Mouse (Mus musculus) lung, postnatal 0 days (tissue): ENCODE measurements around the gene Vps45. TPM values are rescaled to one million over a fixed set of nuclear protein-coding genes. Genes with fewer than 3 reads are reported as not detected.

ENCODE experiments used
- ATAC-seq: fragments of 200-750 bp; cut with Nextera tagmentation; 2 replicates; pipeline ENCODE4 v1.8.0; 2017; ENCODE audit warnings: moderate library complexity
- DNase-seq: peaks from one replicate; pipeline ENCODE4 v3.0.0-alpha.2; 2016; ENCODE audit warnings: low spot score
- H3K27ac ChIP-seq: fragments of 300-500 bp; sonication (generic); 2 replicates; pipeline ENCODE4 v1.5.1; 2014; ENCODE audit warnings: antibody characterized with exemption, mild to moderate bottlenecking, low read length, mixed read lengths
- H3K27me3 ChIP-seq: fragments of 300-500 bp; sonication (generic); replicated peaks from 2 replicates; pipeline ENCODE4 v1.6.1; 2014; ENCODE audit warnings: low read length, mixed read lengths; ENCODE audit not compliant: insufficient read depth
- H3K36me3 ChIP-seq: fragments of 300-500 bp; sonication (generic); 2 replicates; pipeline ENCODE4 v1.6.1; 2014; ENCODE audit warnings: low read length, mixed read lengths; ENCODE audit not compliant: insufficient read depth
- H3K4me1 ChIP-seq: fragments of 300-500 bp; sonication (generic); 2 replicates; pipeline ENCODE4 v1.6.1; 2014; ENCODE audit warnings: antibody characterized with exemption, low read depth, low read length, mixed read lengths; ENCODE audit not compliant: insufficient read depth
- H3K4me2 ChIP-seq: fragments of 300-500 bp; sonication (generic); replicated peaks from 2 replicates; pipeline ENCODE4 v1.6.1; 2014; ENCODE audit warnings: low read depth, mild to moderate bottlenecking, low read length, moderate library complexity, mixed read lengths
- H3K4me3 ChIP-seq: fragments of 300-500 bp; sonication (generic); 2 replicates; pipeline ENCODE4 v1.5.1; 2014; ENCODE audit warnings: low read depth, low read length
- H3K9ac ChIP-seq: fragments of 300-500 bp; sonication (generic); replicated peaks from 2 replicates; pipeline ENCODE4 v1.6.1; 2014; ENCODE audit warnings: low read depth, mild to moderate bottlenecking
- H3K9me3 ChIP-seq: fragments of 300-500 bp; sonication (generic); 2 replicates; pipeline ENCODE4 v1.6.1; 2016; ENCODE audit warnings: low read length, mixed read lengths
- CTCF ChIP-seq: IDR thresholded peaks from 2 replicates; pipeline ENCODE4 v1.5.1; 2016; ENCODE audit warnings: antibody characterized with exemption, mild to moderate bottlenecking
- EP300 ChIP-seq: IDR thresholded peaks from 2 replicates; pipeline ENCODE4 v1.6.1; 2016; ENCODE audit warnings: antibody characterized with exemption, mild to moderate bottlenecking, control low read depth
- WGBS: fragments of 180-500 bp; shearing (Covaris S2); extraction: QIAGEN DNeasy Blood & Tissue Kit; methylation state at CpG from one replicate; pipeline ENCODE4 v1.1.7; 2014; 5-methylcytosine and 5-hydroxymethylcytosine counted together
- polyA plus RNA-seq: library from polyadenylated mRNA; unstranded; fragments of >200 nt; fragmentation: Nextera tagmentation; extraction: Ambion mirVana; gene quantifications from 2 replicates; pipeline ENCODE4 v1.2.1, GENCODE M21; 2015

Gene Vps45
- polyA plus RNA-seq, 1 experiment from 2014 or later, result 32.8 TPM

DNA sequence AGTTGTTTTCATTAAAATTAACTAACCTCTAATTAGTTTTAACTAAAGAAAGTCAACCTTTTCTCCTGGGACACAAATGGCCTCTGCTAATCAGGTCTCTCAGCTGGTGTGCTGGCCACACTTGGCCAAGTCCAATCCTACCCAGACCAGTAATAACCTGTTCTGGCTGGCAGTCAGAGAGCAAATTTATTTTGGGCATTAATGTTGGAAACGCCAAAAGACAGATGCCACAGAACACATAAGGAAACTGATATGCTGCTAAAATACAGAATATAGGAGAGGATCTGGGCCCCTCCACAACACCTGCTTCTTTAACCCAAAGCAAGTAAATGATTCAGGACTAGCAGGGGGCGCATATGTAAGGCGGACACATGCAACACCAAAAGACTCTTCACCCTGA is 28.9 kb downstream of the Vps45 start:
- Histone ChIP-seq H3K27me3 (no peaks in the 10 kb centered on the region), H3K4me2 (no peak overlapping the region), H3K4me3 (no peak overlapping the region), H3K36me3 (peaks cover 6% of the 10 kb centered on the region; the same call in 1 of the 2 replicates), H3K27ac (no peak overlapping the region), H3K4me1 (no peaks in the 10 kb centered on the region), H3K9me3 (no peaks in the 10 kb centered on the region), H3K9ac (no peak overlapping the region)
- DNase-seq (no peak), ATAC-seq (no peak)
- TF ChIP-seq CTCF, result no peak
- TF ChIP-seq EP300, result no peak
- 95% methylated on average over 3 of the region's 3 CpGs for WGBS

- no peak overlapping the region for H3K27ac ChIP-seq
- no peak overlapping the region for H3K4me3 ChIP-seq
- no peaks in the 10 kb centered on the region; the same call in 1 of the 2 replicates for H3K36me3 ChIP-seq
- no peaks in the 10 kb centered on the region for H3K27me3 ChIP-seq
- H3K4me2 ChIP-seq, result no peak overlapping the region
- no peak overlapping the region for H3K9ac ChIP-seq
- no peak for TF ChIP-seq CTCF
- TF ChIP-seq EP300, result no peak
- H3K9me3 ChIP-seq, result no peaks in the 10 kb centered on the region
- 58% methylated on average over 1 of the region's 1 CpGs for WGBS
- DNase-seq (peak; percentile 46), ATAC-seq (peak; percentile 33)
- H3K4me1 ChIP-seq, result no peaks in the 10 kb centered on the region
These were observed 30.4 kb downstream of the Vps45 start for GRCm38 (mm10) chr3:96027875-96028274.

- H3K9me3 ChIP-seq, result no peaks in the 10 kb centered on the region
- no peaks in the 10 kb centered on the region for H3K4me1 ChIP-seq
- H3K27me3 ChIP-seq, result no peaks in the 10 kb centered on the region
- no peak overlapping the region for H3K27ac ChIP-seq
- ATAC-seq (no peak), DNase-seq (no peak)
- no peak overlapping the region for H3K4me3 ChIP-seq
- no peaks in the 10 kb centered on the region for H3K36me3 ChIP-seq
- no peak overlapping the region for H3K9ac ChIP-seq
- 74% methylated on average over 1 of the region's 1 CpGs for WGBS
- TF ChIP-seq CTCF, result no peak
- no peak for TF ChIP-seq EP300
- H3K4me2 ChIP-seq, result no peak overlapping the region
These were observed 31.1 kb downstream of the Vps45 start for GRCm38 (mm10) chr3:96027145-96027544.

DNA sequence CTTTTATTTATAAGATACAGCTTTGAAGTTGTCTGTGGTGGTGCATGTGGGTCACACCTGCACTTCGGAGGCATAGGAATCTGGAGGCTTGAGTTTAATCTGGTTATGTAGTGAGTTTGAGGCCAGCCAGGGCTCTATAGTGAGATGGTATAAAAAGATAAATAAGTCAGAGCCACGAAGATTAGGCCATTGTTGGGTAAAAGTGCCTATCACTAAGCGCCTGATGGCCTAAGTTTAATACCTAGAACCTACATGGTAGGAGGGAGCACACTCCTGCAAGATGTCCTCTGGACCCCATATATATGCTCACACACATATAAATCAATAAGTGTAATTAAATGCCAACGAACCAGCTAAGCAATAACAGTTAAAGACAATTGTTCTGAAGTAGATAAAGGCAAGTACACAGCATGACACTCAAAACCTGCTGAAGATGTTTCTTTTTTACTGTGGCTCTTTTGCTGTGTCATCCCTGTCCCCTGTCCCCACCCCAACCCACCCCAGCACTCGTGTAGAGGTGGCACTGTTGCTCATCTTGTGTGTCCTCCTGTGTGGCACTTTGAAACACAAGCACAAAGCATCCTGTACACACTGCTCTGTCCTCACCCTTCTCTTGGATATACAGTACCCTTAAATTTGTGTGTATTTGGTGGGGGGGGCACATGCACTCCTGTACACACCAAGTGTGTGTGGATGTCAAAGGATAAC is 36.7 kb downstream of the Vps45 start:
- no peaks in the 10 kb centered on the region for H3K4me1 ChIP-seq
- whole genome bisulfite sequencing, result 65% methylated on average over 5 of the region's 5 CpGs
- H3K4me3 ChIP-seq, result no peak overlapping the region
- no peak overlapping the region for H3K4me2 ChIP-seq
- H3K27ac ChIP-seq, result no peak overlapping the region
- H3K27me3 ChIP-seq, result no peaks in the 10 kb centered on the region
- H3K36me3 ChIP-seq, result no peaks in the 10 kb centered on the region
- ATAC-seq (no peak), DNase-seq (no peak)
- no peak overlapping the region for H3K9ac ChIP-seq
- TF ChIP-seq CTCF, result no peak
- no peak for TF ChIP-seq EP300
- H3K9me3 ChIP-seq, result no peaks in the 10 kb centered on the region

DNA sequence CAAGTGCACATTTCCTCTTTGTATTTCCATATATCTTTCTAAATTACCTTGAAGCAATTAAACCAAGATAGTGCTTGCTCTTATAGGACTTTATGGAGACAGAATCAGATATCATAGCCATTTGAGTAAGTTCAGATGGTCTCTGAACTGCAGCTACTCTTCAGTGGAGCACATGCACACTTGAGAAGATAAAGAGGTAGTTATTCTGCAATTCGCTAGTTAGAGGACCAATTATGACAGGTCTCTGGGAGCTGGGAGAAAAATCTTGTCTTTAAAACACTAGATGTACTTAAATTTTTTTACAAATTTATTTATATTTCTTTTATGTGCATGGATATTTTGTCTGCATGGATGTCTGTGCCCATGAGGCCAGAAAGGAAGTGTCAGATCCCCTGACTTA is 37.5 kb downstream of the Vps45 start:
- no peaks in the 10 kb centered on the region for H3K36me3 ChIP-seq
- ATAC-seq (no peak), DNase-seq (no peak)
- H3K4me3 ChIP-seq, result no peak overlapping the region
- no peak overlapping the region for H3K4me2 ChIP-seq
- no peak overlapping the region for H3K27ac ChIP-seq
- H3K4me1 ChIP-seq, result no peaks in the 10 kb centered on the region
- no peaks in the 10 kb centered on the region for H3K9me3 ChIP-seq
- H3K27me3 ChIP-seq, result no peaks in the 10 kb centered on the region
- no peak overlapping the region for H3K9ac ChIP-seq
- WGBS, result 76% methylated on average over 1 of the region's 1 CpGs
- TF ChIP-seq EP300 (no peak), CTCF (no peak)

GRCm38 (mm10) chr3:96017461-96017860 is 40.8 kb downstream of the Vps45 start:
- no peak overlapping the region for H3K27ac ChIP-seq
- 53% methylated on average over 5 of the region's 5 CpGs for WGBS
- H3K9ac ChIP-seq, result no peak overlapping the region
- H3K27me3 ChIP-seq, result no peaks in the 10 kb centered on the region
- H3K4me2 ChIP-seq, result no peak overlapping the region
- no peaks in the 10 kb centered on the region for H3K9me3 ChIP-seq
- no peak for TF ChIP-seq CTCF
- no peak; the same call in 1 of the 2 replicates for TF ChIP-seq EP300
- no peaks in the 10 kb centered on the region for H3K36me3 ChIP-seq
- ATAC-seq (peak; percentile 17; the same call in 1 of the 2 replicates), DNase-seq (peak; percentile 47)
- no peak overlapping the region for H3K4me3 ChIP-seq
- H3K4me1 ChIP-seq, result no peaks in the 10 kb centered on the region
